Mouse (Mus musculus): ENCODE results near the gene Atp6v1g3. TPM values are rescaled to one million over a fixed set of nuclear protein-coding genes. Genes with fewer than 3 reads are reported as not detected.

Gene Atp6v1g3
- total and polyA plus RNA-seq, 3 experiments, result not detected

DNA sequence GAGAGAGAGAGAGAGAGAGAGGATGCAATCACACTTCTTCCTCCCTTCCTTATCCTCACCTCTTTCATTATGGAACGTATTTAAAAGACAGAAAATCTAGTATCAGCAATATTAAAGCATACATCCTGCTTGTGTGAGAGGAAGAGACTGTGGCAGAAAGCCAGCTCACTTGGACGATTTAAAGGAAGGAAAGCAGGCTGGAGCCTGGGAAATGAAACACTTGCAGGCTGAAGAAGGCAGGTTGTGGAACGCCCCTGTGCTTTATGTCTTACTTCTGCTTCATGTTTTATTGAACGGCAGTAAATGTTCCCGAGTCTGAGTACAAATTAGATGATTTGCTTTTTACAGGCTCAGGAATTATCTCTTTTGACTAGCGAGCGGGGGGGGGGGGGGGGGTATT, 29.1 kb upstream of the Atp6v1g3 start:
- peak overlapping the region; percentile 43 to 49 for H3K4me3 ChIP-seq (ENCODE audit: control insufficient read depth in 1 of 2, insufficient read depth in 1 of 2, low read depth in 2 of 2, low read length in 2 of 2)
- H3K9me3 ChIP-seq (replicated peaks; ENCODE audit: insufficient read depth, low read length), result no peaks in the 10 kb centered on the region
- peaks cover 0 to 8% of the 10 kb centered on the region in 2 experiments; a peak in 2 of 4 replicates for H3K36me3 ChIP-seq (ENCODE audit: control insufficient read depth in 1 of 2, insufficient read depth in 2 of 2, low read length in 2 of 2)
- H3K9ac ChIP-seq (ENCODE audit: control insufficient read depth, low read depth, low read length, poor library complexity, severe bottlenecking), result no peak overlapping the region
- H3K27ac ChIP-seq (ENCODE audit: control insufficient read depth, low read depth, low read length), result no peak overlapping the region
- no peaks in the 10 kb centered on the region for H3K79me2 ChIP-seq (ENCODE audit: control insufficient read depth, insufficient read depth, low read length, poor library complexity)
- peak; percentile 44 for DNase-seq (ENCODE audit: low read depth, low spot score)
- peaks cover 2 to 3% of the 10 kb centered on the region in 2 experiments; a peak in 2 of 4 replicates for H3K4me1 ChIP-seq (ENCODE audit: control insufficient read depth in 1 of 2, insufficient read depth in 2 of 2, low read length in 2 of 2)
- H3K27me3 ChIP-seq (ENCODE audit: control insufficient read depth in 1 of 2, insufficient read depth in 2 of 2, low read length in 2 of 2), result no peaks in the 10 kb centered on the region
- TF ChIP-seq TAL1 (IDR thresholded peaks at IDR 0.05; ENCODE audit: low read length) (no peak), TCF12 (IDR thresholded peaks at IDR 0.05; ENCODE audit: low read depth, low read length) (no peak), ETS1 (IDR thresholded peaks at IDR 0.05; ENCODE audit: low read depth, low read length) (no peak)

DNA sequence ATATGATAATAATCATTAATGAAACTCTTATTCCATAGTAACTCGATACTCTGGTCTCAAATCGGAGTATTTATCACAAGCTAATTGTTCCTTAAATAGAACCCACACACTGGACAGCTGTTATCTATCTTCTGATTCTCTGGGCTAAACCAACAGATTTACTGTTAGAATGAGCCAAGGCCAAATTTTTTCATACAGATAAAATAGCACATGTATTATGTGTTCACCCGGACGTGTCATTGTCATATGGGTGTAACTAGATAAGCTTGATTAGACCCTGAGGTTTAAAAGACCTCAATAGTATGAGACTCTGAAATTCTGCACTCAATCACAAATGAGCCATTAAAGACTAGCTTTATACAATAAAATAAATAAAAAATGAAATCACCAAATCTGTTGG, 28.4 kb upstream of the Atp6v1g3 start:
- no peaks in the 10 kb centered on the region for H3K27me3 ChIP-seq (ENCODE audit: control insufficient read depth in 1 of 2, insufficient read depth in 2 of 2, low read length in 2 of 2)
- no peak overlapping the region for H3K27ac ChIP-seq (ENCODE audit: control insufficient read depth, low read depth, low read length)
- H3K36me3 ChIP-seq (ENCODE audit: control insufficient read depth in 1 of 2, insufficient read depth in 2 of 2, low read length in 2 of 2), result peaks cover 0 to 8% of the 10 kb centered on the region in 2 experiments; a peak in 2 of 4 replicates

DNA sequence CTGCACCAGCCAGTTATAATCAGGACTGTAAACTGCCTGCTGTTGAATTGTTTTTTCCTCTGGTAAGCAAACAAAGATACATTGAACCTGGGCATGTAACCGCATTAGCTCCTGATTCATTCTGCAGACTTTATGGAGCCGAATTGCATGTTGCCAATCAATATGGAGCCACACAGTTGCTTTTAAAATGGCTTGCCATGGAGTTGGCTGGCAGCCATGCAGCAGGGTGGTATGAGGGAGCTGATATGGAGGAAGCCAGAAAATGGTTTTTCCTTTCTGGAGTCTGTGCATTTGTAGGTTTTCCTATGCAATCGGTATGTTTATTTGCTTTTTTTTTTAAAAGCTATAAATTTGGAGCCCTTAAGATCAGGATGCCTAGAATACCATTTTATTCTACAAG, 28.0 kb upstream of the Atp6v1g3 start:
- Histone ChIP-seq H3K9me3 (replicated peaks; ENCODE audit: insufficient read depth, low read length) (no peaks in the 10 kb centered on the region), H3K36me3 (ENCODE audit: control insufficient read depth in 1 of 2, insufficient read depth in 2 of 2, low read length in 2 of 2) (peaks cover 0 to 8% of the 10 kb centered on the region in 2 experiments; a peak in 2 of 4 replicates), H3K79me2 (ENCODE audit: control insufficient read depth, insufficient read depth, low read length, poor library complexity) (no peaks in the 10 kb centered on the region), H3K27ac (ENCODE audit: control insufficient read depth, low read depth, low read length) (no peak overlapping the region), H3K27me3 (ENCODE audit: control insufficient read depth in 1 of 2, insufficient read depth in 2 of 2, low read length in 2 of 2) (no peaks in the 10 kb centered on the region), H3K4me1 (ENCODE audit: control insufficient read depth in 1 of 2, insufficient read depth in 2 of 2, low read length in 2 of 2) (peaks cover 2 to 3% of the 10 kb centered on the region in 2 experiments; a peak in 2 of 4 replicates), H3K4me3 (ENCODE audit: control insufficient read depth in 1 of 2, insufficient read depth in 1 of 2, low read depth in 2 of 2, low read length in 2 of 2) (no peak overlapping the region), H3K9ac (ENCODE audit: control insufficient read depth, low read depth, low read length, poor library complexity, severe bottlenecking) (no peak overlapping the region)
- DNase-seq (ENCODE audit: low read depth, low spot score), result peak; percentile 27
- TF ChIP-seq MXI1 (IDR thresholded peaks at IDR 0.05; ENCODE audit: low read depth, low read length) (no peak), MEF2A (IDR thresholded peaks at IDR 0.05; ENCODE audit: extremely low read depth, insufficient replicate concordance, low read depth, low read length, poor library complexity, severe bottlenecking) (no peak), MAFK (IDR thresholded peaks at IDR 0.05; ENCODE audit: borderline replicate concordance, low read depth, low read length) (no peak), NRF1 (IDR thresholded peaks at IDR 0.05; ENCODE audit: insufficient read depth, low read depth, low read length, poor library complexity, severe bottlenecking) (no peak), USF1 (IDR thresholded peaks at IDR 0.05; ENCODE audit: low read depth, low read length) (no peak), TCF12 (IDR thresholded peaks at IDR 0.05; ENCODE audit: low read depth, low read length) (no peak), USF2 (IDR thresholded peaks at IDR 0.05; ENCODE audit: borderline replicate concordance in 1 of 2, insufficient read depth in 1 of 2, low read depth in 1 of 2, low read length in 2 of 2) (no peak), CTCF (IDR thresholded peaks at IDR 0.05 in 2 of 3, conservative IDR thresholded peaks at IDR 0.05 in 1 of 3; ENCODE audit: control insufficient read depth in 1 of 3, insufficient read depth in 1 of 3, low read depth in 2 of 3, low read length in 3 of 3, poor library complexity in 1 of 3, severe bottlenecking in 1 of 3) (no peak)

More for the DNA sequence above, 28.4 kb upstream of the Atp6v1g3 start:
- no peak overlapping the region for H3K9ac ChIP-seq (ENCODE audit: control insufficient read depth, low read depth, low read length, poor library complexity, severe bottlenecking)
- no peak overlapping the region for H3K4me3 ChIP-seq (ENCODE audit: control insufficient read depth in 1 of 2, insufficient read depth in 1 of 2, low read depth in 2 of 2, low read length in 2 of 2)
- peaks cover 2 to 3% of the 10 kb centered on the region in 2 experiments; a peak in 2 of 4 replicates for H3K4me1 ChIP-seq (ENCODE audit: control insufficient read depth in 1 of 2, insufficient read depth in 2 of 2, low read length in 2 of 2)
- no peaks in the 10 kb centered on the region for H3K79me2 ChIP-seq (ENCODE audit: control insufficient read depth, insufficient read depth, low read length, poor library complexity)
- no peaks in the 10 kb centered on the region for H3K9me3 ChIP-seq (replicated peaks; ENCODE audit: insufficient read depth, low read length)
- TF ChIP-seq RCOR1 (IDR thresholded peaks at IDR 0.05; ENCODE audit: low read depth, low read length) (peak; percentile 86), EP300 (IDR thresholded peaks at IDR 0.05; ENCODE audit: low read depth in 1 of 2, low read length in 2 of 2) (peak; percentile 23 to 47; a peak in 1 of 4 replicates), MXI1 (IDR thresholded peaks at IDR 0.05; ENCODE audit: low read depth, low read length) (no peak), ZMIZ1 (IDR thresholded peaks at IDR 0.05; ENCODE audit: low read depth, low read length) (no peak), HCFC1 (IDR thresholded peaks at IDR 0.05; ENCODE audit: low read depth, low read length) (no peak), ETS1 (IDR thresholded peaks at IDR 0.05; ENCODE audit: low read depth, low read length) (peak; percentile 58; the same call in 1 of the 2 replicates), KAT2A (conservative IDR thresholded peaks at IDR 0.05; ENCODE audit: low read depth, low read length) (no peak), GATA1 (IDR thresholded peaks at IDR 0.05; ENCODE audit: low read depth, low read length) (peak; percentile 51; the same call in 1 of the 2 replicates), RAD21 (IDR thresholded peaks at IDR 0.05; ENCODE audit: low read depth, low read length) (no peak), ELF1 (IDR thresholded peaks at IDR 0.05; ENCODE audit: low read depth, low read length) (no peak), CTCF (IDR thresholded peaks at IDR 0.05 in 2 of 3, conservative IDR thresholded peaks at IDR 0.05 in 1 of 3; ENCODE audit: control insufficient read depth in 1 of 3, insufficient read depth in 1 of 3, low read depth in 2 of 3, low read length in 3 of 3, poor library complexity in 1 of 3, severe bottlenecking in 1 of 3) (no peak), SIN3A (IDR thresholded peaks at IDR 0.05; ENCODE audit: low read length) (no peak), MAFK (IDR thresholded peaks at IDR 0.05; ENCODE audit: borderline replicate concordance, low read depth, low read length) (no peak), UBTF (IDR thresholded peaks at IDR 0.05; ENCODE audit: borderline replicate concordance, insufficient read depth, low read depth, low read length) (no peak), E2F4 (IDR thresholded peaks at IDR 0.05; ENCODE audit: borderline replicate concordance, low read depth, low read length) (no peak), POLR2AphosphoS2 (IDR thresholded peaks at IDR 0.05; ENCODE audit: low read length) (no peak), TAL1 (IDR thresholded peaks at IDR 0.05; ENCODE audit: low read length) (no peak), SMC3 (IDR thresholded peaks at IDR 0.05; ENCODE audit: low read depth, low read length) (no peak)
- DNase-seq (ENCODE audit: low read depth, low spot score), result peak; percentile 26

Measured in MEL (cell line).